Mouse (Mus musculus) forebrain, embryonic 13.5 days (tissue): Measurements from ENCODE around the gene Map3k11. TPM values are rescaled to one million over a fixed set of nuclear protein-coding genes. Genes with fewer than 3 reads are reported as not detected.
A peak's percentile ranks its signal among the peaks of the same experiment; 100 is the strongest.

Experiments
- ATAC-seq: fragments of 200-750 bp; cut with Nextera tagmentation; 2 replicates; pipeline ENCODE4 v1.8.0; 2017
- H3K27ac ChIP-seq: fragments of 300-500 bp; sonication (generic); 2 replicates; pipeline ENCODE4 v1.5.1; 2015; ENCODE audit warnings: inconsistent platforms, mild to moderate bottlenecking, moderate library complexity
- H3K27me3 ChIP-seq: fragments of 300-500 bp; sonication (generic); 2 replicates; pipeline ENCODE4 v1.6.1; 2015; ENCODE audit warnings: mild to moderate bottlenecking, inconsistent platforms
- H3K36me3 ChIP-seq: fragments of 300-500 bp; sonication (generic); 2 replicates; pipeline ENCODE4 v1.6.1; 2015; ENCODE audit warnings: mild to moderate bottlenecking, inconsistent platforms; ENCODE audit not compliant: poor library complexity, severe bottlenecking
- H3K4me1 ChIP-seq: fragments of 300-500 bp; sonication (generic); 2 replicates; pipeline ENCODE4 v1.6.1; 2015; ENCODE audit warnings: inconsistent platforms
- H3K4me2 ChIP-seq: fragments of 300-500 bp; sonication (generic); 2 replicates; pipeline ENCODE4 v1.6.1; 2015; ENCODE audit warnings: inconsistent platforms, mild to moderate bottlenecking, moderate library complexity
- H3K4me3 ChIP-seq: fragments of 300-500 bp; sonication (generic); 2 replicates; pipeline ENCODE4 v1.5.1; 2015; ENCODE audit warnings: mild to moderate bottlenecking, inconsistent platforms
- H3K9ac ChIP-seq: fragments of 300-500 bp; sonication (generic); 2 replicates; pipeline ENCODE4 v1.6.1; 2015; ENCODE audit warnings: mild to moderate bottlenecking, inconsistent platforms
- H3K9me3 ChIP-seq: fragments of 300-500 bp; sonication (generic); replicated peaks from 2 replicates; pipeline ENCODE4 v1.6.1; 2016; ENCODE audit warnings: inconsistent platforms
- WGBS: fragments of 180-500 bp; shearing (Covaris S2); methylation state at CpG from one replicate; pipeline ENCODE4 v1.1.7; 2015; 5-methylcytosine and 5-hydroxymethylcytosine counted together
- microRNA-seq: library from miRNA; unstranded; fragments of <30 nt; microRNA quantifications from one replicate; pipeline ENCODE4, GENCODE M21; 2016
- polyA plus RNA-seq: library from polyadenylated mRNA; unstranded; fragments of >200 nt; fragmentation: Nextera tagmentation; extraction: Ambion mirVana; gene quantifications from 2 replicates; pipeline ENCODE4 v1.2.1, GENCODE M21; 2015

Gene Map3k11
- polyA plus RNA-seq, 1 experiment from 2014 or later = 11.7 TPM

DNA sequence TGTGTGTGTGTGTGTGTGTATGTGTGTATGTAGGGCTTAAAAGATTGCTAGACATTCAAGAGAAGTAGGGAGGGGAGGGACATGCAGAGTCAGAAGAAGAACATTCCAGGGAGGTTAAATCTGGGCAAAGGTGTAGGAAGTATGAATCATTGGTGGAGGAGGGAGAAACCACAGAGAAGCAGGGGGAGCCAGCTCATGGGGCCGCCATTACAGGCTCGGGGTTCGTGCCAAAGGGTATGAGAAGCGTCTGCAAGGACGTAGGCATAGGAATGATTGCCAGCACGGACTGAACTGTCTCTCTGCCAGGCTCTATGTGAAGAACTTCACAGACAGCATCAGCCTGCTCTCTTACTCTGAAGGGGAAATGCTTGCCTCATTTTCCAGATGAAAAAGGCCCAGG, 60.9 kb downstream of the Map3k11 start:
- no peak overlapping the region for H3K27ac ChIP-seq
- H3K36me3 ChIP-seq = no peaks in the 10 kb centered on the region
- H3K9me3 ChIP-seq = no peaks in the 10 kb centered on the region
- 76% methylated on average over 6 of the region's 6 CpGs for WGBS
- H3K27me3 ChIP-seq = peaks cover 87% of the 10 kb centered on the region
- H3K9ac ChIP-seq = no peak overlapping the region
- no peak for ATAC-seq
- H3K4me3 ChIP-seq = no peak overlapping the region
- peaks cover 33% of the 10 kb centered on the region for H3K4me1 ChIP-seq
- H3K4me2 ChIP-seq = no peak overlapping the region

DNA sequence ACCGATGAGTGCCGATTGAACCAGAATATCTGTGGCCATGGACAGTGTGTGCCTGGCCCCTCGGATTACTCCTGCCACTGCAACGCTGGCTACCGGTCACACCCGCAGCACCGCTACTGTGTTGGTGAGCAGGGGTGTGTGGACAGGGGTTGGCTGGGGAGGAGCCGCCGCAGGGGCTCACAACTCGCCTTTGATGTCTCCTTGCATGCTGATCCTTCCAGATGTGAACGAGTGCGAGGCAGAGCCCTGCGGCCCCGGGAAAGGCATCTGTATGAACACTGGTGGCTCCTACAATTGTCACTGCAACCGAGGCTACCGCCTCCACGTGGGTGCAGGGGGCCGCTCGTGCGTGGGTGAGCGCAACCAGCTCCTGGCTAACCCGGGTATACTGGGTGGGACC, 62.4 kb downstream of the Map3k11 start:
- Histone ChIP-seq H3K27ac (no peak overlapping the region), H3K36me3 (no peaks in the 10 kb centered on the region), H3K4me2 (no peak overlapping the region), H3K4me1 (peaks cover 24% of the 10 kb centered on the region), H3K27me3 (peaks cover 88% of the 10 kb centered on the region), H3K9me3 (no peaks in the 10 kb centered on the region), H3K4me3 (no peak overlapping the region), H3K9ac (0 out of 2 replicates have a peak overlapping the region, but pooled peaks have one; percentile 18)
- 13% methylated on average over 22 of the region's 22 CpGs for WGBS
- no peak for ATAC-seq

DNA sequence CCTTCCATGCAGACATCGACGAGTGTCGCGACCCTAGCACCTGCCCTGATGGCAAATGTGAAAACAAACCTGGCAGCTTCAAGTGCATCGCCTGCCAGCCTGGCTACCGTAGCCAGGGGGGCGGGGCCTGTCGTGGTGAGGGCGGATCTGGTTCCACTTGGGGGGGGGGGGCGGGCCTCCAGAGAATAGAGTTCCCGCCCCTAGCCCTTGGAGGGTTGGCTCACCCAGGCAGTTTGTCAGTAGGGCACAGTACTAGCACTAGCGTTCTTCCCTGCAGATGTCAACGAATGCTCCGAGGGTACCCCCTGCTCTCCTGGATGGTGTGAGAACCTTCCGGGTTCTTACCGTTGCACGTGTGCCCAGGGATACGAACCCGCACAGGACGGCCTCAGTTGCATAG, 63.2 kb downstream of the Map3k11 start:
- peak; percentile 74 for ATAC-seq
- Histone ChIP-seq H3K9me3 (no peaks in the 10 kb centered on the region), H3K4me2 (peak overlapping the region; percentile 32), H3K27me3 (peaks cover 88% of the 10 kb centered on the region), H3K4me1 (peaks cover 21% of the 10 kb centered on the region), H3K27ac (no peak overlapping the region), H3K9ac (peak overlapping the region; percentile 18; the same call in 1 of the 2 replicates), H3K36me3 (no peaks in the 10 kb centered on the region), H3K4me3 (no peak overlapping the region)
- whole genome bisulfite sequencing = 7% methylated on average over 20 of the region's 20 CpGs

Small RNAs within 50 kb of the gene (microRNA-seq; reads per million reads assigned to microRNA genes)
- not detected for gene Mir6987

Other genes with a start within 250 kb of the Map3k11 start
- gene Fosl1, start 241.2 kb upstream of the Map3k11 start, polyA plus RNA-seq = not detected in 2 replicates
- gene Ccdc85b, start 230.8 kb upstream of the Map3k11 start, polyA plus RNA-seq = 6.5 and 7.1 TPM in 2 replicates
- 153 and 155 TPM in 2 replicates for gene Fibp, start 228.1 kb upstream of the Map3k11 start, polyA plus RNA-seq
- gene Ctsw, start 220.2 kb upstream of the Map3k11 start, polyA plus RNA-seq = 4.4 and 5.4 TPM in 2 replicates
- 30.7 and 31.1 TPM in 2 replicates for gene Efemp2, start 214.8 kb upstream of the Map3k11 start, polyA plus RNA-seq
- gene Mus81, start 200.3 kb upstream of the Map3k11 start, polyA plus RNA-seq = 44.4 and 47.0 TPM in 2 replicates
- gene Cfl1, start 198.3 kb upstream of the Map3k11 start, polyA plus RNA-seq = 3,452 and 3,520 TPM in 2 replicates
- 0.23 and 0.27 TPM in 2 replicates for gene 1700020D05Rik, start 185.0 kb upstream of the Map3k11 start, polyA plus RNA-seq
- 41.4 and 44.4 TPM in 2 replicates for gene Snx32, start 178.2 kb upstream of the Map3k11 start, polyA plus RNA-seq
- gene Ovol1, start 128.1 kb upstream of the Map3k11 start, polyA plus RNA-seq = 0.06 TPM in 1 of 2 replicates, not detected in the other
- 1.4 and 1.7 TPM in 2 replicates for gene Ap5b1, start 120.7 kb upstream of the Map3k11 start, polyA plus RNA-seq
- 146 and 170 TPM in 2 replicates for gene Rnaseh2c, start 86.9 kb upstream of the Map3k11 start, polyA plus RNA-seq
- 72.7 and 80.7 TPM in 2 replicates for gene Kat5, start 78.5 kb upstream of the Map3k11 start, polyA plus RNA-seq
- gene Rela, start 51.3 kb upstream of the Map3k11 start, polyA plus RNA-seq = 33.4 and 34.4 TPM in 2 replicates
- 9.4 and 11.0 TPM in 2 replicates for gene Sipa1, start 25.0 kb upstream of the Map3k11 start, polyA plus RNA-seq
- gene Pcnx3, start 166 bp downstream of the Map3k11 start, polyA plus RNA-seq = 21.6 and 29.4 TPM in 2 replicates
- gene Kcnk7, start 15.6 kb downstream of the Map3k11 start, polyA plus RNA-seq = 0.31 and 0.32 TPM in 2 replicates
- gene Ehbp1l1, start 37.6 kb downstream of the Map3k11 start, polyA plus RNA-seq = 5.3 and 6.7 TPM in 2 replicates
- 199 and 204 TPM in 2 replicates for gene Fam89b, start 40.9 kb downstream of the Map3k11 start, polyA plus RNA-seq
- 8.3 and 13.1 TPM in 2 replicates for gene Ltbp3, start 52.2 kb downstream of the Map3k11 start, polyA plus RNA-seq
- 56.4 and 62.6 TPM in 2 replicates for gene Scyl1, start 82.7 kb downstream of the Map3k11 start, polyA plus RNA-seq
- gene Frmd8, start 186.5 kb downstream of the Map3k11 start, polyA plus RNA-seq = 21.7 and 26.2 TPM in 2 replicates
- gene Slc25a45, start 189.1 kb downstream of the Map3k11 start, polyA plus RNA-seq = 1.2 and 1.4 TPM in 2 replicates
- 13.1 and 15.5 TPM in 2 replicates for gene Tigd3, start 205.4 kb downstream of the Map3k11 start, polyA plus RNA-seq
- 147 and 169 TPM in 2 replicates for gene Dpf2, start 224.3 kb downstream of the Map3k11 start, polyA plus RNA-seq
- 4.2 and 4.6 TPM in 2 replicates for gene Cdc42ep2, start 236.1 kb downstream of the Map3k11 start, polyA plus RNA-seq